Mouse (Mus musculus) lung, postnatal 25 days (tissue): ENCODE results near the gene Gyg.

Source experiments
- DNase-seq: peaks from one replicate; pipeline ENCODE4 v3.0.0; 2022; ENCODE audit warnings: low spot score

The Gyg gene

DNA sequence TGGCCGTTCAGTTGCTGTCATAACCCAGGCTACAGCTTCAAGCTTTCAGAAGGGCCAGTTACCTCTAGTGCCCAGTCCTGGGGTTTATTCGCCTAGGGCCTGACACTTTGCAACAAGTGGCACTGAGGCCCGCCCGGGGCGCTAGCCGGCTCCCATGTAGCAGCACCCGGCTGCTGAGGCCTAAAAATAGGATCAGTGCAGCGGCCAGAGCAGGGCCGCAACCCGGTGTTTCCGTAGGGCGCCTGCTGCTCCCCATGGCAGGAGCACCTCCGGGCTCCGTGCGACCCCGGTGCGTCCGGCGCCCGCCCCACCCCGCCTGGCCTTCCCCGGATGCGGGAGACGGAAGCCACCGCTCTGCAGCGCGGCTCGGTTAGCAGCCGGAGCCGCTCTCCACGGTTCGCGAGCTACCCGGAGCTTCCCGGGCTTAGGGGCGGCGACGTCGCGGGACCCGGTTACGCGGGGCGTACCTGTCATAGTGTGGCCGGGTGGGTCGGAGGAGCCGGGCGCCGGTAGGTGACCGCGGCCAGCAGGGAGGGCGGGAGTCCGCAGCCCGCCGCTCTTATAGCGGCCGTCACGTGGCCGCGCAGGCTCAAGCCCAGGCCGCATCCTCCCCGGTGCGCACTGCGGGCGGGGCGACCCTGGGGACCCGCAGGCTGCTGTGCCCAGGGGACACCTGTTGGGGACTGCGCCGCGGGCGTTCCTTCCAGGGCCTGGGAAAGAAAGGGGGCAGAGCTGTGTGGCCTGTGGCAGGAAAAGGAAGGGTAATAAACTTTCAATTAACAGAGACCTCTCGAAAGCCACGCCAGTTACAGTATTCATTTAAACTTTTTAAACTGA lies at the start of gene Gyg:
TSS of gene Gyg (minus strand) at position 787 of the 837 bp plus-strand sequence.
- DNase-seq = peak; percentile 58

DNA sequence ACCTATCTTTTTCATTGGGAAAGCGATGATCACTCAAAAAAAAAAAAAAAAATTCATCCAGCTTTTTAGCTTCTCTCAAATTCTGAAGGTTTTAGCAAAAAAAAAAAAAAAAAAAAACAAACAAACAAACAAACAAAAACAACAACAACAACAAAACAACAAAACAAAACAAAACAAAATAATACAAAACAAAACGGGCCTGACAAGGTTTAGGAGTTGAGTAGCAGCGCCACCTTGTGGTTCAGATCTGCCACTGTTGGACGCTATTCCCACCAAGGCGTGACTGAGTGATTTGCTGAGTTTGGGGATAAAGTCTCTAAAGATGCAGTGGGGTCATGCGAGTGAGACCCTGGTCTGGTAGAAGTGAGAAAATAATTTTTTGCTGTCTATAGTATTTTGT lies 43.8 kb upstream of the Gyg start:
- DNase-seq = peak; percentile 46

DNA sequence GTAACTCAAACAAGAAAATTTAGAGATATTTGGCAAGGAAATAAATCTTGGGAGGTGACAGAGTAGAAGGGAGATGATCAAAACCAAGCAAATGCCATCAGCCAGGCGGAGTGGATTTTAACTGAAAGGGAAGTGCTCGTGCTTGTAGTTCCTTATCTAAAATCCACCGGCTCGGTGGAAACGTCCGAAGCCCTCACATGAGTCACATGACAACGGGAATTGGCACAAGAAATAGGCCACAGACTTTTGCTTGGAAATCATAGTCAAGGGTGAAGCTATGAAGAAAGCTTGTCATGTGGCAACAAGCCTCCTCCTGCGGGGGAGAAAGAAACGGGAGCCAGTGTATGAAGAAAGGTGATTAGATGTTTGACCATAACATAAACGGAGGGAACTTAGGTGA lies 42.8 kb upstream of the Gyg start:
- peak; percentile 22 for DNase-seq

DNA sequence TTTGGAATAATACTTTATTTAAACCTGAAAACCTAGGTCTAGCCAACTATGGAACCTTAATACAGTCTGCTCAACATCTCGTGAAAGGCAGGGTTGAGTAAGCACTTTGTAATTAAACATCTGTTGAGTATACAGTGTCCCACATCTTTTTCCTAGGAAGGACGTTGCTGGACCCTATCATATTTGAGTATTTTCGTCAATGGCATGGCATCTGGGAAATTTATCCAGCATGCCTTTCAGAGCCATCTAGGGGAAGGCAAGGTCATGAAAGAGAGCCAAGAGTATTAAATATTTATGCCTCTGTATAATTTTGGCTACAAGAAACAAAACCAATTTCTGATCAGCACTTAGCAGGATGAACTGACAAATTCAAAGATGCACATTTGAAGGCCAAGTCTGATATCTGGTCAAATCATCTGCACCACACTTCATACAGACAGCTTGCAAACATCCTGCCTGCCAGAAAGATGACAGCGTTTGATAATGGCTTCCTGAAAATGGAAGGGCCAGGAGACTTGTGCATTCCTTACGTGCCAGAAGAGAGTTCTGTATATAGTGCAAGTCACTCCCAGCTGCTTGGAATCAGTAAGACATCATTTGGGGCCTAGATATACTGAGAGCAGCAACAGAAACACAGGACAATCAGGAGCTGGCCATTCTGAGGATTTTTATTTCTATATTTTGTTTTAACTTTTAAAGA lies 34.0 kb upstream of the Gyg start:
- DNase-seq = peak; percentile 37

DNA sequence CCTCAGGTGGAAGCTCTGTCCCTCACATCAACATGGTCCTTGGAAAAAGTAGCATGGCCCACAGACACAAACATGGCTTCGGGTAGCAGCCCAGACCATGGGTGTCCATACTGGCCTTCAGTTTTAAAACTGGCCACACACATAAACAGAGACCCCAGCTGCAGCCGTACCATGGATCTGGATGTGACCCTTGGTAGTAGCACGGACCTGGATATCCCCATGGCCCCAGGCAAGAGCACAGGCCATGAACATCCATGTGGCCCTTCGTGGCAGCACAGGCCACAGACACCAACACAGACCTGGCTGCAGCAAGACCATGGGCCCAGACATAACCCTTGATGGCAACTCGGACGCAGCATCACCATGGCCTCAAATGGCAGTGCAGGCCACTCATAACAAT lies 17.3 kb upstream of the Gyg start:
- DNase-seq = no peak

DNA sequence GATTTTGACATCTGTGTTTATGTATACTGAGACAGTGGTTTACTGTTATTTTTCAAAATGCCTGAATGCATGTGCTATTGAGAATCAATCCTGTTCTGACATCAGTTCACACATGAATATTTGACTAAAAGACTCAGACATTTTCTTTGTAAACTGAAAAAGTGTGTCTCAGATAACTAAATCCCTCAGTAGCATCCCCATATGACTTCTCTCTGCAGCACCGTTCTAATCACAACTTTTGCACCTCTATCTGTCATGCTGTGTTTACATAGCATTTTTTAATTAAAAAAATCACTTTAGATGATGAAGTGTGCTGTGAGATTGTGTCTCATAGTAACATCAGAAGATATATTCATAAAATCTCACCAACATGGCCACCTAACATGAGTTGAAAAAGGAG lies 12.4 kb upstream of the Gyg start:
- no peak for DNase-seq

DNA sequence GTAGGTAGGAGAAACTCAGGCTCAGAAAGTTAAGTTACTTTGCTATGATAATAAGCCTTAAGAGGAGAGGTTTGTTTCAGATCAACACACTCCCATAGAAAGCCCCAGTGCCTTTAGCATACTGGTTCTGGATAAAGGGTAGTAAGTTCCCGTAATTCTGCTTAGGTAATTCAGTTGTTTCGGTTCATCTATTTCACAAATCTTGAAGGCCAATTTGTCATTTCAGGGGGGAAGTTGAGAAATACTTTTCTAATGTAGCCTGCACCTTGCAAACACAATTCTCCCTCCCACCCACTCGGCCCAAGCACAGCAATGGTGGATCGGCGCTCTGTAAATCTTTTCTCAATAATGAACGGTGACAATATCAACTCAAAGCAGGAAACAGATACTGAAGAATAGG lies 359 bp upstream of the Gyg start:
- no peak for DNase-seq

DNA sequence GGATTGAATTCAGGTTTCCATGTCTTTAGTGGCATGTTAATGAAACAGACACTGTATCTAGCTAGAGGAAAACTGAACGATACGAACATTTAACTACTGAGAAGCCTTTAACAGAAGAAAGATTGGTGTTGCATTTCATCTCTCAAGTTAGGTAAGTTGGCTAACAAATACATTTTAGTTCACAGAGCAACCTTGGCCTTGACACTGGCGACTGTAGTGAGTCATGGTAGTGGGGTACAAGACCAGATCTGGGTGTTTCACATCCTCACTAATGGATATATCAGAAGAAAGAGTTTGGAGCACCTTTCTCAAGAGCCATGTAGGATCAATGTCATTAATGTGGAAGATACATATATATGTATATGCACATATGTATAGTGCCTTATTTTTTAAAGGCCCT lies 3.5 kb downstream of the Gyg start:
- no peak for DNase-seq

DNA sequence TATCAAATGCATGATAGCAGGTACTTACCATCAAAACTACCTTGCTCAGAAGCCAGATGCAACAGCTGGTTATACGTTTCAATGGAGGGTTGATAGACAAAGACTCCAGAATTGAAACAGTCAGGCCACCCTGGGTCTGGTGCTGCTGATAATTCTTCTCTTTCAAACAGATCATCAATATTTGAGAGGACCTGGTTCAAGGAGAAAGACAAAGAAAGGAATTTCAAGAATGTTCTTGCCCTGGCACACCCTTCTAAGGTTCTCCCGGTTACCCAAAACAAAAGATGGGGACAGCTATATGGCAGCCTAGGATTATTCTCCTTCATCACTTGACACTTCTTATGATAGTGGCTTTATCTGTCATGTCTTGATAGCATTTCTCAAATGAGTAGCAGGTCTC lies 4.6 kb downstream of the Gyg start:
- DNase-seq = no peak

DNA sequence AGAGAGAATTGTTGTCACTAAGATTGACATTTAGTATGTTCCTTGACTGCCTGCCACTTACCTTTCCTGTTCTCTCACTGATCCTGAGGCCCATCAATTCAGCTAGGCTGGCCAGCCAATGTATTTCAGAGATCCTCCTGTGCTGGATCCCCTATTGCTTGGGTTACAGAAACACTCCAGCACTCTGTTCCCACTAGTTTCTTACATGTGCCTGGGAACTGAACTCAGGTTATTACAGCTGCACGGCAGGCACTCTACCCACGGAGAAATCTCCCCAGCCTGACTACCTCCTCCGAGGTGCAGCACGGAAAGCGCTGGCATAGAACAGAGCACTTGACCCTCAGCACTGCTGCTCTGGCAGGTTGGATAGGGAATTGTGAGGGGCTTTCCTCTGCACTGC lies 7.5 kb downstream of the Gyg start:
- no peak for DNase-seq

DNA sequence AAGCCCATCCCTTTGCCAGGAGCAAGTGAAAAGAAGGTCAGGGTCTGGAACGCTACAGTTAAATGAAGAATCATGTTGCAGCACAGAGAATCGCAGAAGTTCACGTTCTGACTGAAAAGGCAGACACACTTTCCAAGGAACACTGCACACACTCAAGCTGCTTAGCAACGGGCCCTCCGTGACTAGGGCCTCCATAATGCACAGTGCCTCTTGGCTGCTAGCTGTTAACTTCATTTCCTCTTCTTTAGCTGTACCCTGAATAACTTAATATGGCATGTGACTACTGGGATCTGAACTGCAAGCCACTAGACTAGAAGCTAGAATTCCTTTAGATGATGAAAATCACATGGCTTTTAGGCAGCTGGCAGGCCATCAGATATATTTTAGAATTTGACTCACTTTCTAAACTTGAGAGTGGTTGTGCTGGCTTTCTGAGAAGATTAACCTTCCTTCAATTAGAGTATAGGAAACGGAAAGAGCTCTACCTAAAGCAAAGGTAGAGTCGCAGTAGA lies 8.2 kb downstream of the Gyg start:
- DNase-seq = no peak

DNA sequence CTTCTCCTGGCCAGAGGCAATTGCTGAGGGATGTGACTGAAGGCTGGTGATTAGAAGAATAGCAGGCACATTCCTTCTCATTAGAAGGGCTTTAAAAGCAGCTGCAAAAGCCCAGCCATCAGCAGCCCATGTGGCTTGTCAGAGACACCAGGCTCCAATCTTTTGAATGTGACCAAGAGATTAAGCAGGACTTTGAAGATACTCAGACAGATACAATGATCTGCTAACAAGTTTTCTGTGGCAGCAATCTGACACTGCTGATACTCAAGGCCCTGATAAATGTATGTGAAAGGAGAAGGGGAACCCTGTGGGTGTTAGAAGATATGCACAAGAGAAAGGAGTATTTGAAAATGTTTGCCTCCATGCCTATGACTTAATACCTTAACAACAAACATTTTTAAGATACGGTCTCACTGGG lies 9.4 kb downstream of the Gyg start:
- no peak for DNase-seq

DNA sequence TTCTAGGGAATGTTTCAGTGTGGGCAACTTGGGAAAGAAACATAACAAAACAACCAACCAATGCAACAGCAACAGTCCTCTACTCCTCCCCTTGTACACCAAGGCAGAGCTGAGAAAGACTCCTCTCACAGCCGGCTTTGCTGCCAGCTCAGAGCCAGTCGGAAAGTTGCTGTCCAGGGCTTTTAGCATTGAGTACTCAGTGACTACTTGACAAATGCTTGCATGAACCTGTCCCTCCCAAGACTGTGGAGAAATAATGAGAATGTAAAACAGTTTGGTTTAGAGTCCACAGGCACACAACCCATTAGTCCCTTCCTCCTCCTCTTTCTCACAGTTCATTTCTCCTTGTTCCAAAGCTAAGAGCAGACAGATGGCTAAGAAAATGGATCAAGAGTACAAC lies 10.7 kb downstream of the Gyg start:
- no peak for DNase-seq

DNA sequence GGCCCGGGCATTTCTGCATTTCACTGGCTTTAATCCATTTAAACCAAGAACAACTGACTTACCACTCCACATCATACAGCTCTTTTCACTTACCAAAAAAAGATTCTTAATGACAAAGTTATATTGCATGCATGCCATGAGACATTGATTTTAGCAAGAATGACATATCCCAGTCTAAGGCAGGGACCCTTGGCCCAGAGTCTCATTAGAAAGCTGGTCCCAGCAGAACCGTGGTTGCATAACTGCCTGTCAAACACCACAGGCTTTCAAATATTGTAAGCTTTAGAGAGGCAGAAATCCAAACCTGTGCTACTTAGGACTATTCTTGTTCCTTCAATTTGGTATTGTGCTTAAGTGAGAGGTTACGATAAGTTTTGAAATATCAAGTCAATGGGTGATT lies 11.4 kb downstream of the Gyg start:
- DNase-seq = no peak

DNA sequence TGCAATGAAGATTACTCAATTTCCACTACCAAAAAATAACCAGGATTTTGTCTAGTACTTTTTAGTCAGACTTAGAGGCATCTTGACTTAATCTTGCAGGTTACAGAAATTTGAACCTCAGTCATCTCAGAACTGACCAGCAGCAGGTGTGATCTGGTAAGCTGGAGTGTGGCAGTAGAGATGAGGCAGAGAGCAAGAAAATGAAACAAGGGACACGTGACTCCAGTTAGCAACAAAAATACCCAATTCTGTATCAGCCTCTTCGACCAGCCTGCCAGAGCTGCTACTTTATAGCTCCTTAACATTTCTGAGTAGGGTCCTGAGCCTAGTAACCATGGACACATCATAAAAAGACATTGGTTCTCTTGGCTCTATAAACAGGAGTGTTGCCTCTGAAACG lies 12.5 kb downstream of the Gyg start:
- DNase-seq = no peak

DNA sequence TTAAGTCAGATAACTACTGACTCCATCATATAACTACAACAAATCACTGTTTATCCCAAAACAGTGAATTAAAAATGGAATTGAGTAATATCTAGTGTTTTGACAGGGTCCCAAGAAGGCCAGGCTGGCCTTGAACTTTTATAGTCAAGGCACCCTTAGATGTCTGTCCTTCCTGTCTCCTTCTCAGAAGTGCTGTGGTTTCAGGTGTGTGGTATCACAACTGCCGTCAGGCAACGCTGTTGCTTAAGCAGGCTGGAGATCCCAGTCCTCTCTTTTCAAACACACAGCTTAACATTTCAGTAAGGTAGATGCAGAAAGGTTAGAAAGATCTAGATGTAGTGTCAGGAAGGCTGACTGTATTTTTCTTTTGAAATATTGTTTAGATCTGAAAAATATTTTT lies 13.0 kb downstream of the Gyg start:
- no peak for DNase-seq

DNA sequence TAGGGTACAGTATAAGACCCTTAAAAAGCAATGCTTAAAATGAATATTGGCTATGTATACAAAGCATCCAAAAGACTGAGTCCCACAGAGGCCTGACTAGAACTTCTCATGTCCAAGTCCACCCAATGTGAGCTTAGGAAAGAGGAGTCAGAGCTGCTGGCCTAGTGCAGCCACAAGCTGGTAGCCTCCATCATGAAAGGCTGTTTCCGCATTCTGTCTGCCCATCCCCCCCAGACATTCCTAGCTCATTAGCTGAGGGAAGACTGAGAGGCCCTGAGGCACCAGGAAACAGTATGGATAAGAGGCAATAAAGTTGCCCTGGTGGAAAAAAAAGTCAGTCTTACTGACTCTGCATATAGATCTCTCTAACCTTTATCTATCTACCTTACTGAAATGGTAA lies 13.4 kb downstream of the Gyg start:
- DNase-seq = no peak

DNA sequence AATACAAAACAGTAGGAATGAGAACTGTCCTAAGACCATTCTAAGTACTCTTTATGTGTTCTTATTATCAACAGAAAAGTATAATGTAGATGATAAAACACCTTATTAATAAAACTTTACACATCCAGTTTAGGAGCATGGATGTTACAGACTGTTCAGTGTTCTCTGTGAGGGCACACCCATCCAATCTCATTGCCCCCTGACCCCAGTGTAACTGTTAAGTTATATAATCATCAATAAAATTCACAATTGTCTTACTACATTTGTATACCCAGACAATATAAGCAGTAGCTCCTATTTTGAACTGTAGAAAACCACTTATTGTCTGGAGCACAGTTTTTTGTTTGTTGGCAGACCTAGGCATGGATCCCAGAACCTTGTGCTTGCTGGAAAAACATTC lies 13.9 kb downstream of the Gyg start:
- no peak for DNase-seq

DNA sequence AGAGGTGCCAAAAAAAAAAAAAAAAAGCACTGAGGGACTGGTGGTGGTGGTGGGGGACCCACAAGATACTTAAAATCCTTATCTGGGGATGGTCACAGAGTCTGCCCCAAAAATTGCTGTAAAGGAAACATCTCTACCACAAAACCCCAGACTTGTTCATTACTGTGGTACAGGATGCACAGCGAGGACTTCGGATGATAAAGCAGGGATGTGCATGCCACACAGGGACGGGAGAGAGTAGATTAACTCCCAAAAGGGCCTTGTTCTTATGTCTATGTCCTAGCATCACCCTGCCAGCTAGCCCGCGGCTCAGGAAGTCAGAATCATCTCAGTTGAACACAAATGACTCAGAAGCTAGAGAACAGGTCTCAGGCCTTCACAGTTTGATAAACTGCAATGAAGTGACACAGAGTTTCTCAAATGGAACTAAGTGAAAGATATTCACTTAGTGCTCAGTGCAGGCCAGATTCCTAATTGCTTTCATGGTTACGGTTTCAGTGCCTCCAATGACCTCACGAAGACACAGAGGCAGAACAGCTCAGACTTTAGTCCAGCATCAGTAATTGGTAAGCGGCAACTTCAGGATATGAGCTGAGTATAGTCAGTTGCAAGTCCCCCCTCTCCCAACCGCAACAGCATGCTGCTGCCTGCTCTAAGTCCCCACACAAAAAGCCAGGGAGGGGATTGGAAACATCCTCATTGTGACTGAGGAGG lies 18.1 kb downstream of the Gyg start:
- DNase-seq = no peak

DNA sequence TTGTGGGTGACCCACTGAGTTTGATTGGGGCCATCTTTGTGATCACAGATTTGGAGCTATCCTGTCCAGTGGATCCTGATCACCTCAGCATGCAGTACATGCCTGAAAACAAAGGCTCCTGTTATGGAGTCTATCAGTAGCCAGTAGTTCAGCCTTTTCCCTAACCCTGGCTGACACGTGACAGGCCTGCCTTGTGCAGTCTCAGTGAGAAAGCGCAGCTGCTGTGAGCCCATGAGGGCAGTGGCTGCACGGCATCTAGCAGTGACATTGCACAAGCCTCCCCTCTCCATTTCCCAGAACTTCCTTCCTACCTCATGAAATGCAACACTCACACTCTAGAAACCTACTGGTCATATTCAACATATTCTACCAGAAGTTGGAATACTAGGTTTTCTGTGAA lies 20.6 kb downstream of the Gyg start:
- DNase-seq = peak; percentile 38

DNA sequence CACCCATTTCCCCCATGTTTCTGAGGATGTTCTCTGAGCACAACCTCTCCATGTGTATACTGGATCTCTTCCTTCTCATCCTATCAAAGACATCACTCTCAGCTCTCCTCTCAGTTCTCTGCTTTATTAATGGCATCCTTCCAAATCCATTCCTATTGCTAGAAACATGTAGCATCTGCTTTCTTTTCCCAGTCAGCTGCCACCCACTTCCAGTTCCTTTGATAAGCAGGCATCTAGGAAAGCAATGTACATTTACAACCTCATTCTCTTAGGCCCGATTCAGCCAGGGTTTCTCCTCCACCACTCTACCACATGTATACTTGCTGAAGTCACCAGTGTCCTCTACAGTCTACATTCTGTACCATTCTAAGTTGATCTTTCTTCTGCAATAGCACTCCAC lies 21.4 kb downstream of the Gyg start:
- no peak for DNase-seq

DNA sequence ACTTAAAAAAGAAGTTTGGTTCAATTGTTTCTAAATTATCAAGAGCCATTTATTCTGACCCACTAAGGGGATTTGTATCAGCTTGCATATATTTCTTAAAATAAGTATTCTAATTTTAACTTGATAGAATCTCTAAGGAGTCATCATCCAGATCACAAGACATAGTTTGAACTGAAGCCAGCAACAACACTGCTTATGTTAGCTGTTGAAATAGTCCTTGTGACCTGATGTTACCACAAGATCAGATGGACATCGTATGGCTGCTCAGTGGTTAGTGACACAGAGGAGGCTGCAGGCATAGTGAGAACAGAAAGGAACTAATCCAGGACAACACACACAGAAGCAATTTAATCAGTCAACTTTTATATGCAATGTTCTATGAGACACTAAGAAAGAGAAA lies 22.4 kb downstream of the Gyg start:
- no peak for DNase-seq

DNA sequence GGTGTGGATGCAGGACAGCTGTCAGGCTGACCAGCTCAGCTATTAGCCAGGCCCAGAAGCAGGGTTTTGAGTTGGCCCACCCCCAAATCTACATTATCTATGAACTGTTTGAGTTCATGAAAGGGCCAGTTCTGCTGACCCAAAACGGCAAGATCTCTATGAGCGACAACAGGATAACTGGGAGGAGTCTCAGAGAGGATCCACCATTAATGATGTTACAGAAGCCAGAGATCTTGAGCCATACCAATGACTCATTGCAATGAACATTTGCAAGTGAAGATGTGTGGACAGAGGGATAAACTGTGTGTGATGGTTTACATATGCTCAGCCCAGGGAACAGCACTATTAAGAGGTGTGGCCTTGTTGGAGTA lies 23.8 kb downstream of the Gyg start:
- peak; percentile 50 for DNase-seq
